Mouse (Mus musculus) Muller cell, postnatal 12 days (primary cell): Measurements from ENCODE around the gene Vgll4.

Experiments
- DNase-seq: peaks from one replicate; pipeline ENCODE4 v3.0.0-alpha.2; 2015; ENCODE audit errors: inconsistent ontology term

Vgll4 gene

GRCm38 (mm10) chr6:114969213-114970120 lies at the start of gene Vgll4:
Gene Vgll4 (minus strand): TSS chr6:114969994.
- DNase-seq, result peak; percentile 88

DNA sequence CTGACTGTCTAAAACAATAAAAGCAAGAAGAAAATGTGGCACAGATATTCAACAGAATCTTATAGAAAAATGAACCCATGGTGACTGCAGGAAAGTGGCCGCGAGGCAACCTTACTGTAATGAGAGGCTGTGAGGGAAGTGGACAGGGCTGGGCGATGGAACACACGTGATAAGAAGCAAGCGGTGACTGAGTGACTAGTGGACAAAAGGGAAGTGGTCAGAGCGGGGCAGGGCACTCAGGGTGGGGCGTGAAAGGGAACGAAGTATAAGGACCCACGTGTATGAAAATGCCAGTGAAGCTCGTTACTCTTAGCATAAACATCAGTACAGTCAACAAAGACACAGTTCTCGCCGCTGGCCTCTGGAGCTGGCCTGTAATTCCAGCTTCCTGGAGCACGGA lies 45.7 kb upstream of the Vgll4 start:
- no peak for DNase-seq

DNA sequence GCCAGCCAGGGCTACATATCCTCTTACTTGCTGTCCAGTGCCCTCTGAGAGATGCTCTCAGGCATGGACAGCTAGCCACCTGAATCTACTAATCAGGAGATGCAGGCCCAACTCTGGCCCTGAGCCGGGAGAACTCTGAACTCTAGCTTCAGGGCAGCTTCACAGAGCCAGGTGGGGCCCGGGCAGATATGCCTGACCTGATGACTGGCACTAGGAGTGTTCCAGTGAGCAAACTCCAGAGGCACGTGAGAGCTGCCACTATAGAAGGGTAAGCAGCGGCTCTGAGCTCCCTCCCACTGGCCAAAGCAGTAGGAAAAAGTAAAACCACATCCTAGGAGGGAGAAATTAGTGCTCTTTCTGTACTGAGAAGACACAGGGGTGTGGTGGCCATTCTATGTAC lies 43.8 kb upstream of the Vgll4 start:
- DNase-seq, result no peak

GRCm38 (mm10) chr6:115011792-115012191 lies 42.0 kb upstream of the Vgll4 start:
- DNase-seq, result no peak

DNA sequence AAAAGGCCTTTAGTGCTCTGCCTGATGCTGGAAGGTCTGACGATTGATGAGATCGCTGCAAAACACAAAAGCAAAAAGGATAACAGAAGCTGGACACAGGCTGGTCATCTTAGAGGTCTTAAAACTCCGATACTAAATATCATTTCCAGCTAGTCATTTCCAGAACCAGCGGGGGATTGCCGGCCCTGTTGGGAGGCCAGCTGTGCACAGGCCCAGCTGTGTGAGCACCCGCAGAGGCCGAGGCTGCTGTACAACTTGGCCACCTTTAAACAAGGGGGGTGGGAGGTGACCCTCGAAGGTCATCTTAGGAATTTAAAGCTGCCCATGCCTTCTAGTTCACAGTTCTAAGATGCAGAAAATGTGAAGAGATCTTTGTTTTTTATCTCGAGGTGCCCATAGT lies 41.0 kb upstream of the Vgll4 start:
- DNase-seq, result no peak

- no peak for DNase-seq
Measured at GRCm38 (mm10) chr6:115010304-115010703, 40.5 kb upstream of the Vgll4 start.

- peak; percentile 60 for DNase-seq
Measured at GRCm38 (mm10) chr6:115007728-115008127, 37.9 kb upstream of the Vgll4 start.

DNA sequence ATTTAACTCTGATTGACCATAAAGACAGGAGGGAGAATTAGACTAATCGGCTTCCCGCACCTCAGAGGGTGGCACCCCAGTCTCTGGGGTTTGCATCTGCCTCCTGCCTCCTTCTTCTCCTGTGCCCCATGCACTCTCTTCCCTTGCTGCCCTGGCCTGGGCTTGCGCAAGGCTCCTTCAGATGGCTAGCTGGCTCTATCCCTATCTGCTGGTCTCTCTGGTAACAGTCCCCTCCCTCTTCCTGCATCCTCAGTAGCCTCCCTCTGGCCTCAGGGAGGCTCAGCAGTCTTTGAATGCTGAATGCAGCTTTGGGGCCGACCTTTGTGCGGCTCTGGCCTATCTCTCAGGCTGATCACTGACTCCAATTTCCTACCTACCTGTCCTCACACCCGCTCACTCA lies 37.2 kb upstream of the Vgll4 start:
- no peak for DNase-seq

DNA sequence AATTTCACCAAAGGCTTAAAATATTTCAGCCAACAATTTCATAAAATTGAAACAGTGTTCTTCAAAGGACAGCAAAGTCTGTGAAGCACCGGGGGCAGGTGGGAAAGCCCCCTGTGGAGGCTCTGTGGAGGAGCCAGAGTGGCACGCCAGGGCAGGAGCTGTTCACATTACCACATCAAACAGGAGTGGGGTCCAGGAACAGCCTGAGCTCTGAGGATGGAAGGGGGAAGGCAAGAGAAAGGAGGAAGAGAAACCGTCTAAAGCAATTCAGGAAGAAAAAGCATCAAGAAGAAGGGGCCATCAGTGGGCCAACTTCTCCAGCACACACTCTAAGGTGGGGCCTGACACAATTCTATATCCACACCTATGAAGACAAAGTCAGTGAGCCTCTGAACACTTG lies 36.3 kb upstream of the Vgll4 start:
- DNase-seq, result no peak

DNA sequence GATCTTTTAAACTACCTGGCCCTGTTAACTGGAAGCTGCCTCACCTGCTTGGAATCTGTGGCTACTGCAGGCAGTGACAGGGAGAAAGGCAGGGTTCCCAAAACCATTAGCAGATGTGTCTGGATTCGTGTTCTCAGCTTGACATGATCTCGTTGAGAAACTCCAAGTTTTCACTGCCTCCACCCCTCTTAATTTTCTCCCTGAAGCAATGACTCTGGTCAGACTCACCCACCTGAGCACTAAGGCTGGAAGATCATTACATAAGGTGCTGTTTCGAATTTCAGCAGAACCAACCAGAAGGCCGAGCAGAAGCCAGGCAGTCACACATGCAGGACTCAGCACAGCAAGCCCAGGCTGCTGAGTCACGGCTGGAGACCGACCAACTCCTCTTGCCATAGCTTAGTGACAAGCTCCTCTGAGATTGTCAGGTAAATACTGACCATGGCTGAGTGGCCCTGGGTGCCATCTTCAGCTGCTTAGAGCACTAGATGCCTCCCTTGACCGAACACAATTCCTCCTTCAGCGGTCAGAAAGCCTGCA lies 35.6 kb upstream of the Vgll4 start:
- DNase-seq, result no peak

- DNase-seq, result no peak
Measured at GRCm38 (mm10) chr6:115004636-115005035, 34.8 kb upstream of the Vgll4 start.

GRCm38 (mm10) chr6:114998374-114999031 lies 28.7 kb upstream of the Vgll4 start:
- DNase-seq, result no peak

DNA sequence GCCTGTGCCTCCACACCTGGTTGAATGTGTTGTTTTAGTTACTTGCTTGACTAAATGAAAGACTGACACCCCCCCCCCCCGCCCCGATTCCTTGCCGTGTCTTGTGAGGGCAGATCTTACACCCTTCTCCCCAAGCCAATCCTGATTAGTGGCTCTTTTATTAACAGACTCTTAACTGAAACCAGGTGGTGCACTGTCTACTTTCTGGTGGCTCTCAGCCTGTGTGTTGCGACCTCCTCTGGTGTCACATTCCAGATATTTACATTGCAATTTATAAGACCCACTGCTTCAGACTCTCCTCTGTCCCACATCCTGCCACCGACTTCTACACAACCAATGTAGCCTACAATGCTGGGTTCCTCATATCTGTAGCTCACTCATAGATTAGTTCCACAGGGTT lies 27.7 kb upstream of the Vgll4 start:
- no peak for DNase-seq

DNA sequence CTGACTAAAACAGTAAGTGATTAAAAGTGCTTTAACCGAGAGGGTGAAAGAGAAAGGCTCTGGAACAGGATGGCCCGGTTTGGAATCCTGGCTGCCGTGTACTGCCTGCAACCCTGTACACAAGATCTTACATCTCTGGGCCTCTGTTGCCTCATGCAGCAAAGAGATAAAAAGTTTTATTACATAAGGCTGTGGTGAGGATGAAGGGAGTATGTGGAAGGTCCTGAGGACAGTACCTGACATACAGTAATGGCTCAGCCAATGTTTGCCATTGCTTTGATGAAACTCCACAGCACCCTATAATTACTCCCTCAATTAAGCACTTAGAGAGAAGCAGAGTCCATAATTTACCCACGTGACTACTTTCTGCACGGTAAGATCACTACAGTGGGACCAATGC lies 27.1 kb upstream of the Vgll4 start:
- no peak for DNase-seq

DNA sequence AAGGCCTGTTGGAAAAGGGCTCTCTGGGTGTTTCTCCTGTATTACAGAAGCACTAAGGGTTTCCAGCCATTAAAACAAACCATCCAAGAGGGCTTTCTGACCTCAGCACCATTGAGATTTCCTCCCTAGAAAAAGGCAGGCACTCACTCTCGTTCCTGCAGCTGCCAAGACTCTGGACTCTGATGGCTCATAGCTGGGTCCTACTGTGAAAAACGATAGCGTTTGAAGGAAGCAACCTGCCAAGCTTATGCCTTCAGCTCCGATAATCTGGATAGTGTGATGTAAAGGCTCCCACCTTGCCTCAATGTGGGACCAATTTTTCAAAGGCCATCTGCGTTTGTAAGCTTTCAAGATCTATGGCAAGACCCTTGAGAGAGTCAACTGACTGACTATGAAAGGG lies 24.3 kb upstream of the Vgll4 start:
- DNase-seq, result no peak

DNA sequence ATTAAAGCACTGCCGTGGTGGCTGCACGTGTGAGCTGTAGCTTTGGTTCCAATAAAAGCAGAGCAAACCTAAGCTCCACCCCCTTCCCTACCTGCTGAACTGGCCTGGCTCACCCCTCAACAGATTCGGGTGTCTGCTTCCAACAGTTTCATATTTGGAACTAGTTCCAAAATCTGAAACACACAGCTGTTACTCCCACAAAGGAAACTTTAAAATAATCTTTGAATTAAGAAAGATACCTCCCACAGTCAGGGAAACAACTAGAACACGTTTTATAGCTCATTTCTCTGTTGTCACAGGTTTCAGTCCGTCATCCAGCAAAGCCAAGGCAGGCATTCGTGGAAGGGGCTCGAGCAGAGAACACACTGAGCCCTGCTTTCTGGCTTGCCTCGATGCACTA lies 23.9 kb upstream of the Vgll4 start:
- no peak for DNase-seq

- DNase-seq, result no peak
Measured at GRCm38 (mm10) chr6:114991909-114992308, 22.1 kb upstream of the Vgll4 start.

DNA sequence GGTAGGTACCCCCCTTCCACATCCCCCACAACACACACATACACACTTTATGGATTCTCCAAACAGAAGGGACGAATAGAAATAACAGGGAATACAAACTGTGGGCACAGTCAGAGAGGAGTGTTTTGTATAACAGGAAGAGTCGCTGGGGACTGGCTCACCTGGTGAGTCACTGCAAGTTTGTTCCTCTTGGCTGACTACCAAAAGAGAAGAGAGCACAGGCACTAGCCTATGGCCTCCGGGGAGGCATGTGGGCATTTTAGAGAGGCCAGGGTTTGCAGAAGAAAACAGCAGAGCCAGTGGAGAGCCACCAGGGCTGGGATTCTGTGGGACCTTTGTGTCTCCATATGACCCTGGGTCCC lies 18.8 kb upstream of the Vgll4 start:
- DNase-seq, result no peak

GRCm38 (mm10) chr6:114987966-114988618 lies 18.3 kb upstream of the Vgll4 start:
- DNase-seq, result no peak

GRCm38 (mm10) chr6:114982671-114983070 lies 12.9 kb upstream of the Vgll4 start:
- DNase-seq, result no peak

GRCm38 (mm10) chr6:114979715-114980114 lies 9.9 kb upstream of the Vgll4 start:
- no peak for DNase-seq

DNA sequence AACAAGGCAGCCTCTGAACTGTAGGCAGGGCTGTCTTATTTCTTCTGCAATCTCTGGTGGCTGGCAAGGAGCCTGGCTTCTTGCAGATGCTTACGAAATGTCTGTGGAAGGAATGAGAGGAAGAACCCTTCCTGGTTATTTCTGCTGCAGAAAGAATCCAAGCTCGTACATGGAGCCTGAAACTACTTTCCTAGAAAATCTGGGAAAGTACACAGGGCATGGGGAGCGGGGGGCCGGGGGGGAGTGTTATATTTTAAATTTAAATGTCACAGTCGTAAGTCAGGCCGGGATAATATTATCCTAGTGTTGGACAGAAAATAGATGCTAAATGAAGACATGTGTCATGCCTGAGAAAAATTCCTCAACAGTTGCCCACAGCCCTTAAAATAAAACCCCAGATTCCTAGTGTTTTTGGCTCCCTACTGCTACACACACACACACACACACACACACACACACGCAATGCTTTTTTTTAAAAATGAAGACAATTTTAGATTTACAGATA lies 7.2 kb upstream of the Vgll4 start:
- DNase-seq, result no peak
